Mouse (Mus musculus) hindbrain, embryonic 15.5 days (tissue): ENCODE measurements at regions not wholly inside any gene's neighbourhood (a gene's known extent, or its start where the extent isn't known, plus 50 kb on each side); places are given as distances from the start of the nearest gene placed in this dataset.

Experiments
- ATAC-seq: fragments of 200-750 bp; cut with Nextera tagmentation; 2 replicates; pipeline ENCODE4 v1.8.0; 2017; ENCODE audit warnings: low read depth, moderate number of reproducible peaks, moderate TSS enrichment; ENCODE audit not compliant: low FRiP score
- H3K27ac ChIP-seq: fragments of 300-500 bp; sonication (generic); replicated peaks from 2 replicates; pipeline ENCODE4 v1.5.1; 2015; ENCODE audit warnings: mild to moderate bottlenecking, inconsistent platforms
- H3K27me3 ChIP-seq: fragments of 300-500 bp; sonication (generic); 2 replicates; pipeline ENCODE4 v1.6.1; 2015; ENCODE audit warnings: control low read depth, inconsistent platforms
- H3K36me3 ChIP-seq: fragments of 300-500 bp; sonication (generic); 2 replicates; pipeline ENCODE4 v1.6.1; 2015; ENCODE audit warnings: control low read depth, inconsistent platforms
- H3K4me1 ChIP-seq: fragments of 300-500 bp; sonication (generic); replicated peaks from 2 replicates; pipeline ENCODE4 v1.6.1; 2015; ENCODE audit warnings: control low read depth, inconsistent platforms
- H3K4me2 ChIP-seq: fragments of 300-500 bp; sonication (generic); 2 replicates; pipeline ENCODE4 v1.6.1; 2015; ENCODE audit warnings: moderate library complexity, mild to moderate bottlenecking, inconsistent platforms
- H3K4me3 ChIP-seq: fragments of 300-500 bp; sonication (generic); 2 replicates; pipeline ENCODE4 v1.5.1; 2015; ENCODE audit warnings: mild to moderate bottlenecking, inconsistent platforms
- H3K9ac ChIP-seq: fragments of 300-500 bp; sonication (generic); 2 replicates; pipeline ENCODE4 v1.6.1; 2015; ENCODE audit warnings: inconsistent platforms
- H3K9me3 ChIP-seq: fragments of 300-500 bp; sonication (generic); 2 replicates; pipeline ENCODE4 v1.6.1; 2016; ENCODE audit warnings: control low read depth, inconsistent platforms
- WGBS: fragments of 180-500 bp; shearing (Covaris S2); methylation state at CpG from one replicate; pipeline ENCODE4 v1.1.7; 2015; 5-methylcytosine and 5-hydroxymethylcytosine counted together

DNA sequence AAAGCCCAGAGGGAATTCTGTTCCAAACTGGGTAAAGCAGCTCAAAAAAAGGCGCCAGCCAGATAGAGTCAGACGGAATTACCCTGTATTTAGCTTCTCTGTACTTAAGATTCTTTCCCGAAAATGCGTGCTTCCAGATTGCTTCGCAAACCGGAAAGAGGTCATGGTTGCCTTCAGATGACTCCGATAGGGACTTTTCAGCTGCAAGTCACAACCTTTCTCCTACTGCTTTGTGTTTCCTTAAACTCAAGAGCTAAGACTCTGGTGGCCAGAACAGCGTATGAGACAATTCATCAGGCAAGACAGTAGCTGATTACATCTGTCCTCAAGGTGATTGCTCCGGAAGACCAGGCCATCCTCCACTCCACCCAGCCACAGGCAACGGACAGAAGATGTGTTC is 53.8 kb upstream of the Hif1a start:
- no peak overlapping the region for H3K4me3 ChIP-seq
- no peak overlapping the region for H3K9ac ChIP-seq
- no peaks in the 10 kb centered on the region for H3K9me3 ChIP-seq
- H3K27me3 ChIP-seq = no peaks in the 10 kb centered on the region
- ATAC-seq = no peak
- H3K4me2 ChIP-seq = no peak overlapping the region
- no peaks in the 10 kb centered on the region for H3K4me1 ChIP-seq
- no peak overlapping the region for H3K27ac ChIP-seq
- no peaks in the 10 kb centered on the region for H3K36me3 ChIP-seq
- 89% methylated on average over 10 of the region's 10 CpGs for WGBS

DNA sequence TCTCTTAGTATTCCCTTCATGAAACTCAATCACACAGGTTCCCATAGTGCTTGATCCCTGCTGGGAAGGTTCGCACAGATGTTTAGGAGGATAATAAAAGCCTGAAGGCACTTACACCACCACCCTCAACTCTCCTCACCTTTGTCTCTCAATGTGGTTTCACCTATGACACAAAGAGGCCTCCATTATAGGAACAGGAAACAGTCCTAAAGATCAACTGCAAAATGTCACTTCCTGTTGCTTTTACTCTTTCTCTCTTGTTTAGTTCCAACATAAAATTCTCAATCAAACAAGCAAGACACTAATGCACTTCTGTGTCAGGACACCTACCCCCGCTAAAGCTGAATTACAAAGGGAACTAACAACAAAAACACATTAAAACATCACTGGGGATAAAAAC is 50.3 kb upstream of the Hif1a start:
- no peaks in the 10 kb centered on the region for H3K4me1 ChIP-seq
- no peaks in the 10 kb centered on the region for H3K9me3 ChIP-seq
- H3K4me2 ChIP-seq = no peak overlapping the region
- H3K27ac ChIP-seq = no peak overlapping the region
- H3K27me3 ChIP-seq = no peaks in the 10 kb centered on the region
- H3K36me3 ChIP-seq = no peaks in the 10 kb centered on the region
- no peak overlapping the region for H3K9ac ChIP-seq
- ATAC-seq = no peak
- 83% methylated on average over 2 of the region's 2 CpGs for WGBS
- no peak overlapping the region for H3K4me3 ChIP-seq
